Mouse (Mus musculus) cerebellum, adult 2 months (tissue): ENCODE results near the gene Atp13a4. TPM values are rescaled to one million over a fixed set of nuclear protein-coding genes. Genes with fewer than 3 reads are reported as not detected.

Experiments
- DNase-seq, 2 experiments: peaks; one replicate each; pipeline ENCODE4 v3.0.0; 2021
- H3K27ac ChIP-seq: fragments of 200-500 bp; 2 replicates; pipeline ENCODE4 v1.5.1; 2012; ENCODE audit warnings: low read length, control low read depth, inconsistent platforms; ENCODE audit not compliant: insufficient read depth
- H3K27me3 ChIP-seq: fragments of 200-500 bp; 2 replicates; pipeline ENCODE4 v1.6.1; 2012; ENCODE audit warnings: inconsistent platforms, mild to moderate bottlenecking, low read length, moderate library complexity; ENCODE audit not compliant: control insufficient read depth, insufficient read depth
- H3K4me1 ChIP-seq: fragments of 200-500 bp; 2 replicates; pipeline ENCODE4 v1.6.1; 2011; ENCODE audit warnings: low read length; ENCODE audit not compliant: control insufficient read depth, insufficient read depth
- H3K4me3 ChIP-seq: fragments of 200-500 bp; replicated peaks from 2 replicates; pipeline ENCODE3; 2011; ENCODE audit warnings: mild to moderate bottlenecking, low read depth, low read length, control low read depth; ENCODE audit not compliant: insufficient read depth
- CTCF ChIP-seq: fragments of 200-500 bp; IDR thresholded peaks from 2 replicates; pipeline ENCODE4 v1.5.1; 2011; ENCODE audit warnings: low read depth, mild to moderate bottlenecking, control low read depth, low read length, moderate library complexity, borderline replicate concordance; ENCODE audit not compliant: insufficient read depth
- POLR2A ChIP-seq: fragments of 200-500 bp; IDR thresholded peaks from 2 replicates; pipeline ENCODE4 v1.6.1; 2011; ENCODE audit warnings: low read length, control low read depth, borderline replicate concordance; ENCODE audit not compliant: insufficient read depth
- WGBS: fragments of 180-500 bp; shearing (Covaris S2); methylation state at CpG from one replicate; pipeline ENCODE4 v1.1.7; 2018; 5-methylcytosine and 5-hydroxymethylcytosine counted together
- polyA plus RNA-seq: library from polyadenylated mRNA; depleted of rRNA; stranded (reverse); fragments of >200 nt; gene quantifications from 2 replicates; pipeline ENCODE4 v1.2.3, GENCODE M21; 2012

Gene Atp13a4
- polyA plus RNA-seq, 1 experiment, result 34.6 TPM

DNA sequence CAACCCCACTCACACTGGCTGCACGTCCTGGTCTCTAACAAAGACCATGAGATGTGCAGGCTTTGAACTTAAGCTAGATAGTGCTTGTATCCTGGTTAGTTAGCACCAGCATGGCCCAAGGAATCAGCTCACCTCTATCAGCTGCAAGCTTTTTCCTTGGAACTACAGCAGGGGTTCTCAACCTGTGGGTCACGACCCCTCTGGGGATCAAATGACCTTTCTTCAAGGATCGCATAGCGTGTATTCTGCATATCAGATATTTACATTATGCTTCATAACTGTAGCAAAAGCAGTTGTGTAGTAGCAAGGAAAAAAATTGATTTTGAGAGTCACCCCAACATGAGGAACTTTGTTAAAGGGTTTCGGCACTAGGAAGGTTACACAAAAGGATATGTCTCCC is 15.0 kb upstream of the Atp13a4 start:
- H3K4me1 ChIP-seq, result no peaks in the 10 kb centered on the region
- no peak overlapping the region for H3K4me3 ChIP-seq
- TF ChIP-seq CTCF (no peak), POLR2A (no peak)
- H3K27me3 ChIP-seq, result no peaks in the 10 kb centered on the region; the same call in 1 of the 2 replicates
- H3K27ac ChIP-seq, result no peak overlapping the region
- no peak for DNase-seq
- WGBS, result 94% methylated on average over 5 of the region's 5 CpGs

DNA sequence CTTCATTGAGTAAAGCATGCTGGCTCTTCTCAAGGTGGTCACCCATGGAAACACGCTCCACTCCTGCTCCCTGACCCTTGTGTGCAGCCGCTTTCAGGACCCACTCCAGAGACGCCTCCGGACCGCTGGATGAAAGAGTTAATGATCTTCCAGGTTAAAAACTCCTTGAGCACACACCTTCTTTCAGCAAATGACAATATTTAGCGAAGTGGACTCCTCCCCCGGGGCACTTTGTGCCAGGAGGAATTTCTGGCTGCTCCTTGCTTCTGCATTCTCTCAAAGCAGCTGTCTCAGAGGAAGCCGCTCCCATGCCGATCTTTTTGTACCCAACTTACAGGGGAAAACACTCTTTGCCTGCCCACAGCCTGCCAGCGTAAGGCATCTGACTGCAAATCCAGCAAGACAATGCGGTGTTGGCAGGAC is 3.4 kb downstream of the Atp13a4 start:
- peak in 1 of 2 experiments; percentile 25 for DNase-seq
- Histone ChIP-seq H3K27me3 (no peaks in the 10 kb centered on the region), H3K27ac (0 out of 2 replicates have a peak overlapping the region, but pooled peaks have one; percentile 4), H3K4me3 (no peak overlapping the region), H3K4me1 (no peaks in the 10 kb centered on the region)
- WGBS, result 45% methylated on average over 11 of the region's 11 CpGs
- TF ChIP-seq POLR2A, result no peak
- TF ChIP-seq CTCF, result no peak

GRCm38 (mm10) chr16:29539906-29540305 is 4.8 kb downstream of the Atp13a4 start:
- Histone ChIP-seq H3K4me3 (no peak overlapping the region), H3K4me1 (no peaks in the 10 kb centered on the region), H3K27ac (no peak overlapping the region), H3K27me3 (no peaks in the 10 kb centered on the region)
- DNase-seq, result no peak
- TF ChIP-seq CTCF, result no peak
- no peak for TF ChIP-seq POLR2A

DNA sequence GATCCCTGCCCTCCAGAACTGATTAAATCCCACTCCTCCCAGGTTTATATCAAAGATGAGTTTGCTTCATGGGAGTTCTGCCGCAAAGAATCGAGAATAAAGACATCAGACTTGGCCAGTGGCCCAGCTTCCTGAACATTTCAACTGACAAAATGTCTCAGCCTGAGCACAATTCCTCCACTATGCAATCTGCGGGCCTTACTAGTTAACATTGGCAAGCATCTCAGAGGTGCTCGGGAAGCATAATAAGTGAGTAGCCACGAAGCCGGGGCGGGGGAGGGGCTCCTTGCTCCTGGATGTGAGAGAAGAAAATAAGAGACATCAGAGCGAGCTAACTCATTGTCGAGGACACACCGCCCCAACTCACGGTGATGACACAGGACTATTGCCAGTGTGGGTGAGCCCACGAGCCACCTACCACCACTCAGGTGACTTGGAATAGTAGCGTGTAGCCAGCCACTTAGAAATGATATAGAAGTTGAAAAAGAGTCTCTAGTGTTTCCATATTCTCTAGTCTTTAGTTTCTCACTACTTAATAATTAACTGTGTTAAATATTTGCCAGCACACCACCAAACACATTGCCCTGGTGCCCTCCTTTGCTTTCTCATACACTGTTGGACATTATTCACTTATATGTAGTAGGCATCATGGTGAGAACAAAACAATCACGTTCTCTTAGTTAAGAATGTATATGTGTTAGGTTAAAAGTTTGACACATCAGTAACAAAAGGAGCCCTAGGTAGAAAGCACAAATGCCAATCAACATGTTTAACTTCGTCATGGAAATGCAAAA is 8.1 kb downstream of the Atp13a4 start:
- WGBS, result 38% methylated on average over 15 of the region's 15 CpGs
- no peak overlapping the region for H3K27ac ChIP-seq
- no peak overlapping the region for H3K4me3 ChIP-seq
- peak; percentile 16 to 17 for DNase-seq
- no peaks in the 10 kb centered on the region for H3K4me1 ChIP-seq
- no peak for TF ChIP-seq CTCF
- no peaks in the 10 kb centered on the region for H3K27me3 ChIP-seq

DNA sequence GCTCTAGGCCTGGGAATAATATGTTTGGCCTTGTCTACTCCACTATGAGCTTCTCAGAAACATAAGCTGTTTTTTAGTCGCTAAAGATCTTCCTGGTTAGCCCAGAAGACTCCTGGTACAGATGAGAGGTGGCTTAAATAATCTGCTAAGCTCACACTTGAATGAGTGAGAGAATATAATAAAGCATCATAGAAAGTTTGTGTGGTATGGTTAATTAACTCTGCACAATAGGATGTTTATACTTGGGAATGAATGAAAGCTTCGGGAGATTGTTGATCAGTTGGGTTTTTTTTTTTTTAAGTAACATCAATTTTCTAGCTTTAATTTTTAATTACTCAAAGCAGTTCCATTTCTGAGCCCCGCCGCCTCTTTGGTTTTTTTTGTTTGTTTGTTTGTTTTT is 8.8 kb downstream of the Atp13a4 start:
- no peaks in the 10 kb centered on the region for H3K27me3 ChIP-seq
- TF ChIP-seq POLR2A, result no peak
- TF ChIP-seq CTCF, result no peak
- H3K4me3 ChIP-seq, result no peak overlapping the region
- no peaks in the 10 kb centered on the region for H3K4me1 ChIP-seq
- no peak overlapping the region for H3K27ac ChIP-seq
- DNase-seq, result no peak
- WGBS, result 72% methylated on average over 4 of the region's 4 CpGs

GRCm38 (mm10) chr16:29533641-29534040 is 11.0 kb downstream of the Atp13a4 start:
- no peak overlapping the region for H3K4me3 ChIP-seq
- no peak overlapping the region for H3K27ac ChIP-seq
- TF ChIP-seq POLR2A (no peak), CTCF (no peak)
- no peak for DNase-seq
- 80% methylated on average over 6 of the region's 6 CpGs for WGBS
- H3K4me1 ChIP-seq, result no peaks in the 10 kb centered on the region
- no peaks in the 10 kb centered on the region for H3K27me3 ChIP-seq

- Histone ChIP-seq H3K4me3 (no peak overlapping the region), H3K27me3 (no peaks in the 10 kb centered on the region), H3K27ac (no peak overlapping the region), H3K4me1 (no peaks in the 10 kb centered on the region)
- TF ChIP-seq CTCF, result no peak
- no peak for TF ChIP-seq POLR2A
- WGBS, result 95% methylated on average over 6 of the region's 6 CpGs
- no peak for DNase-seq
Measured at GRCm38 (mm10) chr16:29527085-29527484, 17.6 kb downstream of the Atp13a4 start.

- no peaks in the 10 kb centered on the region for H3K27me3 ChIP-seq
- TF ChIP-seq POLR2A (no peak), CTCF (no peak)
- WGBS, result 90% methylated on average over 8 of the region's 8 CpGs
Measured at GRCm38 (mm10) chr16:29526585-29526984, 18.1 kb downstream of the Atp13a4 start.

More at GRCm38 (mm10) chr16:29526585-29526984, 18.1 kb downstream of the Atp13a4 start:
- DNase-seq, result no peak
- Histone ChIP-seq H3K4me3 (no peak overlapping the region), H3K27ac (no peak overlapping the region), H3K4me1 (no peaks in the 10 kb centered on the region)
